Mouse (Mus musculus) splenic B cell, adult 2 months (primary cell): ENCODE results near the gene Tex101.
A peak's percentile ranks its signal among the peaks of the same experiment; 100 is the strongest.

Experiments
- DNase-seq: peaks from one replicate; pipeline ENCODE4 v3.0.0-alpha.2; 2011; ENCODE audit warnings: low read depth, low spot score
- H3K27me3 ChIP-seq: 2 replicates; pipeline ENCODE4 v1.6.1; 2012; ENCODE audit warnings: mild to moderate bottlenecking, low read length, moderate library complexity, mixed read lengths; ENCODE audit not compliant: control insufficient read depth, poor library complexity, insufficient read depth, severe bottlenecking
- H3K36me3 ChIP-seq: 2 replicates; pipeline ENCODE4 v1.6.1; 2012; ENCODE audit warnings: mild to moderate bottlenecking, low read length, moderate library complexity, mixed read lengths; ENCODE audit not compliant: control insufficient read depth, poor library complexity, insufficient read depth, severe bottlenecking

The Tex101 gene

DNA sequence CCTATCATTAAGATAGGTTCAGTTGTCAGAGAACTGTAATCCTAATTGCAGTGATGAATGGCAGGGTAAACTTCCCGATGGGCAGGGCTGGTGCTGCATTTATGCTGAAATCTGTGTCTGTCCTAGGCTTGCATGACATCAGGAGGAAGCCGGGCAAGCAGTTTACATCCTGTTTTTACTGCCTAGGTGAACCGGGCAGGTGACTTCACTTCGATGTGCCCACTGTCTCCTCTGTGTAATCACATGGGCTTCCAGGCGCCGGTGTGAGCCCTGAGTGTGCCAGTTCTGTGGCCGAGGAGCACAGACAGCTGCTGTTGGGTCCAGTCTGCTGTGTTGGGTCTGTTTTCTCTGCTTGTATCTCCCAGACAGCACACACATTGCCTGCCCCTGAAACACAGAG, 30.0 kb downstream of the Tex101 start:
- DNase-seq = peak; percentile 52
- Histone ChIP-seq H3K27me3 (no peaks in the 10 kb centered on the region), H3K36me3 (no peaks in the 10 kb centered on the region)

DNA sequence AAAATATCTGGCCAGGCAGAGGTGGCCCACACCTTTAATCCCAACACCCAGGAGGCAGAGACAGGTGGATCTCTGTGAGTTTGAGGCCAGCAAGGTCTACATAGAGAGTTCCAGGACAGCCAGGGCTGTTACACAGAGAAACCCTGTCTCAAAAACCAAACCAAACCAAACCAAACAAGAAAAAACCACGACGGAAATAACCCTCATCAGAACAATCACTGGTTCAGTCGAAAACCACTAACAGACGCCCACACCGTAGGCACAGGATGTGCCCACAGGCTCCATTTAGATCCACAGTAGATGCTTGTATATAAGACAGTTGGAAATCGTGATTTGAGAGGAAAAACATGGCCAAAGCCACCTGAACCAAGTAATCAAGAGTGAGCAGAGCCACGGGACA, 31.5 kb downstream of the Tex101 start:
- peak; percentile 36 for DNase-seq
- Histone ChIP-seq H3K36me3 (no peaks in the 10 kb centered on the region), H3K27me3 (no peaks in the 10 kb centered on the region)

DNA sequence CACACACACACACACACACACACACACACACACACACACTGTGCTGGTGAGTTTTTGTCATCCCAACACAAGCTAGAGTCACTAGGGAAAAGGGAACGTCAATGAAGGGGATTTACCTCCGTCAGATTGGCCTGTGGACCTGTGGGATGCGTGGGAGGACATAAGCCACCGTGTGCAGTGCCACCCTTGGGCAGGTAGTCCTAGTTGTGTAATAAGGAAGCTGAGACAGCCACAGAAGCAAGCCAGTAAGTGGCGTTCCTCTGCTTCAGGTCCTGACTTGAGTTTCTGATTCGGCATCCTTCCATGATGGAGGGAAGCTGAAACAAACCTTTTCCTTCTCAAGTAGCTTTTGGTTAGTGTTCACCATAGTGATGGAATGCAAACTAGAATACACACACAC, 32.0 kb downstream of the Tex101 start:
- H3K36me3 ChIP-seq = no peaks in the 10 kb centered on the region
- DNase-seq = no peak
- H3K27me3 ChIP-seq = no peaks in the 10 kb centered on the region

DNA sequence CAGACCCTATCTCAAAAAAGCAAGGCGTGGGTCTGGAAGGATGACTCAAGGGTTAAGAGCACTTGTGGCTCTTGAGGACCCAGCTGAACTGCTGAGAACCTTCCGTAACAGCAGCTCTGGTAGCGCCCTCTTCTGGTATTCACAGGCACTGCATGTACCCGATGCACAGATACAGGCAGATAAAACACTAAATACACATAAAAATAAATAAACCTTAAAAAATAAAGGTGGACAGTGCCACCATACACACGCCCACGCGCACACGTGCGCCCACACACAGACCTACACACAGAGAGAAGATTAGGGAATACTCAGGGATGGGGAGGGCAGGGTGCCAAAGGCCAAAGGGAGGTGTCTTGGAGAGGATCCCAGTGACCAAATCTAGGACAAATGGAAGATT, 34.0 kb downstream of the Tex101 start:
- Histone ChIP-seq H3K27me3 (no peaks in the 10 kb centered on the region), H3K36me3 (no peaks in the 10 kb centered on the region)
- DNase-seq = peak; percentile 87

DNA sequence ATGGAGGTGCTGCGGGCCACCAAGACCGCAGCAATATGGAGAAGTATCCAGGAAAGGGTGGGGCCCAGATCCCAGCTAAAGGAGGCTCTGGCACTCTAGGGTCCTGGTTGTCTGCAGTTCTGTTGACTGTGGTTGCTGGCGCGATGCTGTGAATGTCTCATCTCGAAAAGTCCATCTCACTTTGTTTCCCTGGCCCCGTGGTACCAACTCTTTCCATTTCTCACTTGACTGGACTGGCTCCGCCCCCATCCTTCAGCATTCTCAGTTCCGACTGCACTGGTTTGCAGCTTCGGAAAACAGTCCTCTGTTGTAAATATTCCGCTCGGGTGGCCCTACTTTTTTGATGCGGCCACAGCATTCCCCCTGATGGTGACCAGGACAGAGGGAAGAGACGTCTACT, 36.0 kb downstream of the Tex101 start:
- no peaks in the 10 kb centered on the region for H3K27me3 ChIP-seq
- H3K36me3 ChIP-seq = no peaks in the 10 kb centered on the region
- DNase-seq = no peak

DNA sequence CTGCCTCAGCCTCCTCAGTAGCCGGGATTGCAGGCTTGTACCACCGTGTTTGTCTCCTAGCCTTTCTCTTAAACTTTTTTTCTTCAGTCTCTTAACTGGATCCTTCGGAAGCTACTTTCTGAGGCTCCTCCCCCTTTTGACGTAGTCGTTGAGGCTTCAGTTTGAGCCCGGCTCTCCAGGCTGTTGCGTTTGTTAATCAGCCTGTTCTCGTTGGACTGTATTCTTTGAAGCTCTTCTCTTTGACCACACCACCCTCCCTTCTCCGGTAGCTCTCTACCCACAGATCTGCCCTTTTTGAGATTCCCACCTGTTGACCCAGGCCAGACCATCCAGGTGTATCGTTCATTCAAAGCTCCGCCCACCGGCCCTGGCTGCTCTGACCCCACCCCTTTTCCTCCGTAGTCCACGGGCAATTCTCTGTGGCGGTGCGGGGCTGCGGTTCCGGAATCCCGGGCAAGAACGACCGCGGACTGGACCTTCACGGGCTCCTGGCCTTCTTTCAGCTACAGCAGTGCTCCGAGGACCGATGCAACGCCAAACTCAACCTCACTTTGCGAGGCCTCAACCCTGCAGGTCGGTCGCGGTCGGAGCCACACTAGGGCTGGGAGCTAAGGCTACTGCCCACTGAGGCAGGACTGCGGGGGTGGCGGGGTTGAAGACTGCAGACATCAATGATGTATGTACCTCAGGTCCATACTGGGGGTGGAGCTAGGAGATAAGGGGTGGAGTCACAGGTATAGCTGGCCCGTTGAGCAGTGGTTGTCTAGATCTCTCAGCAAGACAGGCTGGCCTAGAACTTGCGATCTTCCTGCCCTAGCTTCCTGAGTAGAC, 38.2 kb downstream of the Tex101 start:
- H3K36me3 ChIP-seq = no peaks in the 10 kb centered on the region
- H3K27me3 ChIP-seq = no peaks in the 10 kb centered on the region
- DNase-seq = peak; percentile 68

DNA sequence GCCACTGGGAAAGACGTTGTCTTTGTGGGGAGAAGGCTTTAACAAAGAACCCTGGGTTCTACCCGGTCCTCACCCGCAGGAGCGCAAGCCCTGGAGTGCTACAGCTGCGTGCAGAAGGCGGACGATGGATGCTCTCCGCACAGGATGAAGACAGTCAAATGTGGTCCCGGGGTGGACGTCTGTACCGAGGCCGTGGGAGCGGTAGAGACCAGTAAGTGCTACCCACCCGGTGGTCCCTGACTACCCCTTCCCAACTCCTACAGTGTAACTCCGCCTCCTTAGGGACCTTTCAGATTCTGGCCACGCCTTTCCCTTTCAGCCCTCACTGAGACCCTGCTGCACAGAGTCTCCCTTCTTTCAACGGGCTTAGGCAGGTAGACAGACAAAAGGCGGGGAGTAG, 39.4 kb downstream of the Tex101 start:
- H3K36me3 ChIP-seq = no peaks in the 10 kb centered on the region
- no peak for DNase-seq

DNA sequence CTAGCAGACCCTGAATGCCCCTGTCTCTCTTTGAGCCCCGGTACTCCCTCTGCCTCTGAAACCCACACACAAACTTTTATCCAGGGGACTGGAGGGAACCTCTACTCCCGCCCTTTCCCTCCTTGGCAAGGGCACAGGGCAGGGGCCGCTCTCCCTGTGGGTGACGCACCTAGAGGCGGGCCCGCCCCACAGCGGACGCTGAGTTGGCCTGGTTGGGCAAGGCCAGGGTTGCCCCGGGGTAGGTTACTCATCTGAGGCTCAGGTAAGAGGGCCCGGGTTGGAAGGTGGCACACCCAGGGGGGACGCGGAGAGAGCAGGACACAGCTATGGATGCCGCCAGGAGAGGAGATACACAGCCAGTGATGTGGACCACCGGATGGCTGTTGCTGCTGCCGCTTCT, 40.2 kb downstream of the Tex101 start, which contains the start of gene Lypd3:
Gene Lypd3, plus strand, starts transcription at position 287 of the 400 bp plus-strand sequence.
- H3K36me3 ChIP-seq = no peaks in the 10 kb centered on the region
- no peaks in the 10 kb centered on the region for H3K27me3 ChIP-seq
- DNase-seq = no peak

More for the DNA sequence above, 39.4 kb downstream of the Tex101 start:
- no peaks in the 10 kb centered on the region for H3K27me3 ChIP-seq

DNA sequence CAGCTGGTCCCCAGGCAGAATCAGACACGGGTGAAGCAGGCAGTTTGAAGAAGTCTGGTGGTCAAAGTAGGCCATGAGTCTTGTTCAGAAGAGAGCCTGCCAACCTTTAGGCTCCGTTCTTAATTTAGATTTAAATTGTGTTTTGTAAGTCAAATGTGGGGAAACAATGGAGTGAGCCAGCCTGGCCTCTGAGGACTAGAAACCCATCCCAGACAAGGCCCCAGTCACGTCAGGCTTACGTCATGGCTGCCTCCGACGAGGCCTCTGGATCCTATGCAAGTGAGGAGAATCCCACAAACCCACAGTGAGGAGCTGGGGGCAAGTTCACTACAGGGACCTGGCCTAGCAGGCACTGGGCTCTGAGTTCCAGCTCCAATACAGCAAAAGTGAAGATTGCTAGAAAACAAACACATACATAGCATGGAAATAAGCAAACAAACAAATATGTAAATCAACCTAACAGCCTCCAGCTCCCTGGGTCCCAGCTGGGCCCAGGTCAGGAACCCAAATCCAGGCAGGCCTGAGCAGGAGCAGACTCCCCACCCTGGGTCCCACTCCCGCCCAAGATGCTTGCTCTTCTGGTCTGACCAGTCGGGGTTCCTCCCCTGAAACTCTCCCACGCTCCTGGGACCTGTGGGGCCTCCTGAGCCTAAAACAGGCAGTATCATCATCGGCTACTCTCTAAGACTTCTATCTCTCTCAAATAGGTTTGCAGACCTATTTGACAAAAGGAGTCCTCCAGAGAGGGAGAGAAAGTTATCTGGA, 46.2 kb downstream of the Tex101 start:
- no peaks in the 10 kb centered on the region for H3K27me3 ChIP-seq
- no peak for DNase-seq
- H3K36me3 ChIP-seq = peaks cover 2% of the 10 kb centered on the region; the same call in 1 of the 2 replicates

DNA sequence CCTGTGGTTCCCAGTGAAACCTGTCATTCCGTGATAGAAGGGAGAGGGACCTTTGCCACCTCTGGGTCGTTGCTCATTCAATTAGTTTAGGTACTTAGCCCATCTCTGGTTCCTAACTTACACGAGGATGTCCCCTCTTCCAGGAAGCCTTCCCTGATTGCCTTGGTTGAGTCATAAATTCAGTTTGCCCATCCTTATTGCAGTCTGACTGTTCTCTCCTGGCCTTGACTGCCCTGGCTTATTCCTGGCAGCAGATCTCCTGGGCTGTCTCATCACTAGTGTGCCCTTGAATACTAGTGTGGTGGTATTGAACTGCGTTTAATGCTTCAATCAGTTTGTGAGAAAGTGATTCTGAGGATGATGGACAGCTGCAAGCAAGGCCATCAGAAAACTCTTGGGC, 46.8 kb downstream of the Tex101 start:
- DNase-seq = no peak
- H3K27me3 ChIP-seq = no peaks in the 10 kb centered on the region
- peaks cover 4% of the 10 kb centered on the region for H3K36me3 ChIP-seq

DNA sequence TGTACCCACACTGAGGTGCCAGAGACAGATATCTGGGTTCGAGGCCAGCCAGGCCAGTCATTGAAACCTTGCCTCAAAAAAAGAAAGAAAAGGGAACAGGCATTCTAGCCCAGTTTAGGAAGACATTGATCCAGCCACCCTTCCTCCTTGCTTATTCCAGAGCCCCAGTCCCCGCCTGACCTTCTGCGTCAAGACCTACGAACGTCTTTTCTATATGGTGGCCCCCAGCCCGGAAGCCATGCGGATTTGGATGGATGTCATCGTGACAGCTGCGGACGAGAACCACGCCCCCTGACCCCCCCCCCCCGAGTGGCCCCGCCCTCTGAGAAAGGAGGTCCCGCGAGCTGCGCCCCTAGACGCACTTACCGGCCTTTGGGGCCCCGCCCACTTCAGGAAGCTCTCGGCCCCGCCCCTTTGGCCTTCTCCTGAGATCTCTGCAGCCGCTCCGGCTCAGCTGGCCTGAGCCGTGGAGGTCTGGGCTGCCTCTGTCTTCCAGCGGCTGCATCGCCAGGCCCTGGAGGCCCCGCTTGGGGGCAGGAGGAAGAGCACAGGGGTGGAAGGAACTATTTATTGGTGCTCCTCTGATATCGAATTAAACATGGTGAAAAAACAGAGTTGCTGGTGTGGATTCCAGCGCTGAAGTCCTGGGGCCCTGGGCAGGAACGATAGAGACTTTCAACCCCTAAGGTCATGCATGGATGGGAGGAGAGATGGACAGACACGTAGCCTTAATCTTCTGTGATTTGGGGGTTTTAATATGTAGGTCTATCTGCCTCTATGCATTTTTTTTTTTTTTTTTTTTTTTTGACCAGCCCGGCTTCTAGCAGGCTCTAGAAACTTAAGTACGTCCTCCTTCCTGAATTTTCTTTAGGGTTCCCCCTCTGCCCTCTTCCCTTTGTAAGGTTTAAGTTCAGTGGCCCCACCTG, 47.5 kb downstream of the Tex101 start:
- Histone ChIP-seq H3K36me3 (peaks cover 6% of the 10 kb centered on the region), H3K27me3 (no peaks in the 10 kb centered on the region)
- peak; percentile 85 for DNase-seq

DNA sequence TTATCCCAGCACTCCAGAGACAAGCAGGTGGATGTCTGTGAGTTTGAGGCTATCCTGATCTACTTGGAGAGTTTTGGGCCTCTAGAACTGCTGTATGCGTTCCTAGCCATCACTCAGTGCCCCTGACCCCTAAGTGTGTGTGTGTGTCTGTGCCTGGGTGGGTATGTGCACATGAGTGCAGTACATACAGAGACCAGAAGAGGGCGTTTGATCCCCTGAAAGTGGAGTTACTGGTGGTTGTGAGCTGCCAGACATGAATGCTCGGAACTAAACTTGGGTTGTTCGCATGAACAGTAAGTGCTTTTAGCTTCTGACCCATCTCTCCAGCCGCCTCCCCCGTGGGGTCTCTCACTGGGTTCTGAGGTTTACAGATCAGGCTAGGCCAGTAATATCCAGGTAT, 53.5 kb downstream of the Tex101 start:
- peaks cover 22% of the 10 kb centered on the region for H3K36me3 ChIP-seq
- H3K27me3 ChIP-seq = no peaks in the 10 kb centered on the region
- no peak for DNase-seq

DNA sequence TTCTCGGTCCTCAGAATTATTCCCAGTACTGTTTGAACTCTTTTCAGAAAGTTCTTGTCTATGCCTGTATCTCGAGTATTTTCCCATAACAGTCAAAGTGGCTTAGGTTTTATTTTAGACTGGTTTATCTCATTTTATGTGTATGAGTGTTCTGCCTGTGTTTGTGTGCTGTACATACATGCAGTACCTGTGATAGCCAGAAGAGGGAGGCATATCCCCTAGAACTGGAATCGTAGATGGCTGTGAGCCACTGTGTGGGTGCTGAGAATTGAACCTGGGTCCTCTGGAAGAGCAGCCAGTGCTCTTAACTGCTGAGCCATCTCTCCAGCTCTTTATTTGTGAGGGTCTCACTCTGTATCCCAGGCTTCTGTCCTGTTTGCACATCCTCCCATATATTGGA, 55.3 kb downstream of the Tex101 start:
- Histone ChIP-seq H3K36me3 (peaks cover 21% of the 10 kb centered on the region), H3K27me3 (no peaks in the 10 kb centered on the region)
- DNase-seq = peak; percentile 48

DNA sequence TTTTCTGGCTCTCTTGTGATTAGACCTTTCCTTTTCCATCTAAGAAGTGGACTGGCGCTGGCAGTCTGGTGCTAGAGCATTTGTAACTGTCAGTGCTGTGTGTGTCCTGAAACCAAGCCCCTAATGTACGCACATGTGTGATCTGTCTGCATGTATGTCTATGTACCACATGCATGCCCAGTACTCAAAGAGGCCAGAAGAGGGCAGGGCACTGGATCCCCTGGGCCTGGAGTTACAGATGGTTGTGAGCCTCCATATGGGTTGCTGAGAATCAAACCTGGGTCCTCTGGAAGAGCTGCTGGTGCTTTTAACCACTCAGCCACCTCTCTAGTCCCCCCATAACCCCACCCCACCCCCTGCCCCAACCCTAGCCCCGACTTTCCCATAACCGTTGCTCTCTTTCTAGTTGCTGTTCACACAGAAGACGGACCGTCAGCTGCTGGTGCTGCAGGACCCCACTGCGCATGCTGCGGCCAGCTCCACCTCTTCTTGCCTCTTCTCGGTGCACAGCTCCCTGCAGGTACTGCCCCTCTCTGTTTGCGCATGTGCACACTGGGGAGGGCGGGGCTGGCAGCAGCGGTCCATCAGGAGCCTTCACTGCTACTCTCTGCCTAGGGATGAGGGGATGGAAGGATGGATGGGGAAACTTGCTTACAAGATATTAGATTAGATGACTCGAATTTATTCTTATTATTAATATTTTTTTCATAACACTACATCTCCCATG, 56.6 kb downstream of the Tex101 start:
- peaks cover 21% of the 10 kb centered on the region for H3K36me3 ChIP-seq
- no peak for DNase-seq
- no peaks in the 10 kb centered on the region for H3K27me3 ChIP-seq
